Mouse (Mus musculus): Measurements from ENCODE around the gene Wdr90. TPM values are rescaled to one million over a fixed set of nuclear protein-coding genes. Genes with fewer than 3 reads are reported as not detected.

Wdr90 gene
- total RNA-seq, 2 experiments from 2014 or later = 53.1 to 58.9 TPM

- DNase-seq (ENCODE audit: low spot score in 2 of 2) = peak; percentile 97 to 99
These were observed 28.6 kb downstream of the Wdr90 start for GRCm38 (mm10) chr17:25832436-25833290.

- no peak for DNase-seq (ENCODE audit: low spot score in 2 of 2)
These were observed 29.6 kb downstream of the Wdr90 start for GRCm38 (mm10) chr17:25831451-25832281.

DNA sequence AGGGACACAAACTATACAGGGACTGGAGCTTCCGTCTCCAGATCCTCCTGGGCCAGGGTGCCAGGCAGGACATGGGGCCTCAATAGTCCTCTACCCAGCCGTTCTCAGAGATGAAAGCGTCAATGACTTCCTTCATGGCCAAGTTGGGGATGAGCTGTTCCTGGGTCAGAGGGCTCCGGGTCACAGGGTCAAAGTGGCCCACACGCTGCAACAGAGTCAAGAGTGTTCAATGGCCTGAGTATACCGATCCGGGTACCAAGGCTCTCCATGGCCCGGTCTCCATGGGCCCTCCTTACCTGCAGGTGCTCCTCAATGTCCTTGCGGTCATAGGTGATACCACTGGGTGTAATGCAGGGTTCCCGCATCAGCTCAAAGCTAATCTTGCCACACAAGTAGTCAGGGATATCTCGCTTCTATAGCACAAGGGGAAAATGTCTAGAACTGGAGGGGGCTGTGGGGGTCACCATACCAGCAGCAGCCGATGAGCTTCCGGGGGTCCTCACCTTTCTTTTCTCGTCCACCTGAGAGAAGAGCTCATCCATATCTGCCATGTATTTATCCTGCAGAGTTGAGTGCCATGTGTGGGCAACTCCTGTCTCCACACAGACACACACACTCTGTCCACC lies 30.4 kb downstream of the Wdr90 start:
- no peak for DNase-seq (ENCODE audit: low spot score in 2 of 2)

DNA sequence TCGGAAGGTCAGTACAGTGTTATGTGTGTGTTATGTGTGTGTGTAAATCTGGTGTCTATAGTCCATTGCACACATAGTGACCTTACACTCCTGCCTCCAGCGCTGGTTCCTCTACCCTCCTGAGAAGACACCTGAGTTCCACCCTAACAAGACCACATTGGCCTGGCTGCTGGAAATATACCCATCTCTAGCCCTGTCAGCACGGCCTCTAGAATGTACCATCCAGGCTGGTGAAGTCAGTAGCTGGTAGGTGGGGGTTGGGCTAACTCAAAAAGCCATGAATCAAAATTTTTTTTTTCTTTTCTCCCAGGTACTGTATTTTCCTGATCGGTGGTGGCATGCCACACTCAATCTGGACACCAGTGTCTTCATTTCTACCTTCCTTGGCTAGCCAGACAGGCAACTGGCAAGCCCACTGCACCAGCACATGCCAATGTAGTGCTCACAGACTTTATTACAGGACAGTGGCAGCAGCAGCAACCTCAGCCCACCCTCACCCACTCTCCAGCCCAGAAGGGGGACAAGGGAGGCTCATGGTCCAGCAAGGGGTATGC lies 31.0 kb downstream of the Wdr90 start:
- DNase-seq (ENCODE audit: low spot score in 2 of 2) = no peak

DNA sequence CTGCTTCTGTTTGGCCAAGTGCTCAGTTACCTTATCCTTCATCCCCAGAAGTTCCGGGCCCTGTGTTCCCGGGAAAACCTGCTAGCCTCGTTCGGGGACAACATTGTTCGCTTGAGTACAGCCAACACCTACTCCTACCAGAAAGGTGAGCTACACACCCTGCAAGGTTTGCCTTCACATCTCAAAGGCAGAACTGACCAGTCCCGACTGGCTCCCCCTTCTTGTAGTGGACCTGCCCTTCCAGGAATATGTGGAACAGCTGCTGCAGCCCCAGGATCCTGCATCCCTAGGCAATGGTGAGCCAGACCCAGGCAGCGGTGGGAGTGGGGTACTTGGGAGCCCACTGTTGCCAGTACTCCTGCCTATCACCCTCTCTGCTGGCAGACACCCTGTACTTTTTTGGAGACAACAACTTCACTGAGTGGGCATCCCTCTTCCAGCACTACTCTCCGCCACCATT lies 31.7 kb downstream of the Wdr90 start:
- DNase-seq (ENCODE audit: low spot score in 2 of 2) = no peak

DNA sequence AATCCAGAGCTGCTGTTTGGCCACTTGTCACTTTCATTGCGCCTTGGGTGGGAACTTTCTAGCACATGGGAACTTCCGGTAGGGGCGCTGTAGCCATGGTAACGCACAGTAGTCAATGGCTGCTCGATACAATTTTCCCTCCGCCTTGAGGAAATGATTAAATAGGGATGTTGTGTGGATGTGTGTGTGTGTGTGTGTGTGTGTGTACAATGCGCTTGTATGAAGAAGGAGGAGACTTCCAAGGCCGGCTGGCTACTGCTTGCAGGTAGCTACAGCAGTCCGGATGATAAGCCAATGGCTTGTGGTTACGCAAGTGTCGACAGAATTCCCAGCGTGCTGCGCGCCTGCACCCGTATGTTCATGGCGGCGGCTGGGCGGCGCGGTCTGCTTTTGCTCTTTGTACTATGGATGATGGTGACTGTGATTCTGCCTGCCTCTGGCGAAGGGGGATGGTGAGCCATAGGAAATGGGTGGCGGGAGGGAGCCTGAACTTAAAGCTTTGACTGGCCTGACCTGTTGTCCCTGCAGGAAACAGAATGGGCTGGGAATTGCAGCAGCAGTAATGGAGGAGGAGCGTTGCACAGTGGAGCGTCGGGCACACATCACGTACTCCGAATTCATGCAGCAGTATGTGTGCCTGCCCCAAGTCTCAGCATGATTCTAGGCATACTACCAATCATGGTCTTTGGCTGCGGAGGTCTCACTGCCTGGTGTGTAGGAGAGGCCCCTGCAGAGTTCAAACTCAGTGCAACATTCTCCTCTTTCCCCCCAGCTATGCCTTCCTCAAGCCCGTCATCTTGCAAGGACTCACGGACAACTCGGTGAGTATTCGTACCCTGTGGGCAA lies 32.4 kb downstream of the Wdr90 start, which contains the start of gene Jmjd8:
TSS of gene Jmjd8 (plus strand) at position 156 of the 846 bp plus-strand sequence.
- DNase-seq (ENCODE audit: low spot score in 2 of 2) = peak; percentile 50 to 61

DNA sequence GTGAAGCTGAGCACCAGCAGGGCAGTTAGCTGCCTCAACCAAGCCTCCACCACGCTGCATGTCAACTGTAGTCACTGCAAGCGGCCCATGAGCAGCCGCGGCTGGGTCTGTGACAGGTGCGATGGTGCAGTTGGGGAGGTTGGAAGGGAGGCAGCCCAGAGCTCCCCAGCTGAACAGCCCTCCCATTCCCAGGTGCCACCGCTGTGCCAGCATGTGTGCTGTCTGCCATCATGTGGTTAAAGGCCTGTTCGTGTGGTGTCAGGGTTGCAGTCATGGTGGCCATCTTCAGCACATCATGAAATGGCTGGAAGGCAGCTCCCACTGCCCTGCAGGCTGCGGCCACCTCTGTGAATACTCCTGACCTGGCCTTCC lies 33.1 kb downstream of the Wdr90 start:
- no peak for DNase-seq (ENCODE audit: low spot score in 2 of 2)

DNA sequence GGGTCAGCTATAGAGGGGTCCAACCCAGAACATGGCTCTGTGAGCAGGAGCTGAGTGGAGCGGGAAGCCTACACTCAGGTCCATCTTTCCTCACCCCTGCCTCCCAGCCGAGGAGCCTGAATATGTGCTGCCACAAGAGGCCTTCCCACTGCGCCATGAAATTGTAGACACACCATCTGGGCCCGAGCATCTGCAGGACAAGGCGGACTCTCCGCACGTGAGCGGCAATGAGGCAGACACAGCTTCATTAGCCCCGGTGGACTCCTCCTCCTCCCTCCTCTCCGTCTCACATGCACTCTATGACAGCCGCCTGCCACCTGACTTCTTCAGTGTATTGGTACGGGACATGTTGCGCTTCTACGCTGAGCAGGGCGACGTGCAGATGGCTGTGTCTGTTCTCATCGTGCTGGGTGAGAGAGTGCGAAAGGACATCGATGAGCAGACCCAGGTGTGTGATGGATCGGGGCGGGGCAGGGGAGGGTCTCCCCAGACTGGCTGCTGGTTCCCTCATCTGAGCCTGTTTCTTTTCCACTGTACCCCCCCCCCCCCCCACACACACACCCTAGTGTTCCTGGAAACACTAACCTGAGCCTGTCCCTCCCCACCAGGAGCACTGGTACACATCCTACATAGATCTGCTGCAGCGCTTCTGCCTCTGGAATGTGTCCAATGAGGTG lies 33.6 kb downstream of the Wdr90 start:
- no peak for DNase-seq (ENCODE audit: low spot score in 2 of 2)

GRCm38 (mm10) chr17:25827011-25827410 lies 34.3 kb downstream of the Wdr90 start:
- no peak for DNase-seq (ENCODE audit: low spot score in 2 of 2)

DNA sequence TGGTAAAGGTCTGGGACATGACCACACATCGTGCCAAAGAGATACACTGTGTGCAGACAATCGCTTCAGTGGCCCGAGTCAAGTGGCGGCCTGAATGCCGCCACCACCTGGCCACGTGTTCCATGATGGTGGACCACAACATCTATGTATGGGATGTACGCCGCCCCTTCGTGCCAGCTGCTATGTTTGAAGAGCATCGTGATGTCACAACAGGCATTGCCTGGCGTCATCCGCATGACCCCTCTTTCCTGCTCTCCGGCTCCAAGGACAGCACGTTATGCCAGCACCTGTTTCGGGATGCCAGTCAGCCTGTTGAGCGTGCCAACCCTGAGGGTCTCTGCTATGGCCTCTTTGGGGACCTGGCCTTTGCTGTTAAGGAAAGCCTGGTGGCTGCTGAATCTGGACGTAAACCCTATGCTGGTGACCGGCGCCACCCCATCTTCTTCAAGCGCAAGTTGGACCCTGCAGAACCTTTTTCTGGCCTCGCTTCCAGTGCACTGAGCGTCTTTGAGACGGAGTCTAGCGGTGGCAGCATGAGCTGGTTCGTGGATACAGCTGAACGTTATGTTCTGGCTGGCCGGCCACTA lies 35.2 kb downstream of the Wdr90 start:
- no peak for DNase-seq (ENCODE audit: low spot score in 2 of 2)

DNA sequence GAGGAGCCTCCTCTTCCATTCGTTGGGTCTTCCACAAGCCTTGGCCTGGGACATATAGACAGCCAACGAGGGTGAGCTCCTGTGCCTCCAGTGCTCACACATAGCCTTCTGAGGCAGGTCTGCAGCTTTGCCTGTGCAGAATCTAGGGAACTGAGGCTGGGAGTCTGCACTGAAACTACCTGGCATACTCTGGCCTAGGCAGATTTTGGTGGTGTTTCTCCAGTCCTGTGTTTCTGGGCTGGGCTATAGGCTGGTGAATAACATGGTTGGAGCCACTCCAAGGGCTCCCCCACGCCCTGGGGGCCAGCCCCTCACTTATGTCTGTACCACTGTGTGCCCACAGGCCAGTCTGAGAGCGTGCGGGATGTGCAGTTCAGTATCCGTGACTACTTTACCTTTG lies 36.0 kb downstream of the Wdr90 start:
- DNase-seq (ENCODE audit: low spot score in 2 of 2) = no peak

DNA sequence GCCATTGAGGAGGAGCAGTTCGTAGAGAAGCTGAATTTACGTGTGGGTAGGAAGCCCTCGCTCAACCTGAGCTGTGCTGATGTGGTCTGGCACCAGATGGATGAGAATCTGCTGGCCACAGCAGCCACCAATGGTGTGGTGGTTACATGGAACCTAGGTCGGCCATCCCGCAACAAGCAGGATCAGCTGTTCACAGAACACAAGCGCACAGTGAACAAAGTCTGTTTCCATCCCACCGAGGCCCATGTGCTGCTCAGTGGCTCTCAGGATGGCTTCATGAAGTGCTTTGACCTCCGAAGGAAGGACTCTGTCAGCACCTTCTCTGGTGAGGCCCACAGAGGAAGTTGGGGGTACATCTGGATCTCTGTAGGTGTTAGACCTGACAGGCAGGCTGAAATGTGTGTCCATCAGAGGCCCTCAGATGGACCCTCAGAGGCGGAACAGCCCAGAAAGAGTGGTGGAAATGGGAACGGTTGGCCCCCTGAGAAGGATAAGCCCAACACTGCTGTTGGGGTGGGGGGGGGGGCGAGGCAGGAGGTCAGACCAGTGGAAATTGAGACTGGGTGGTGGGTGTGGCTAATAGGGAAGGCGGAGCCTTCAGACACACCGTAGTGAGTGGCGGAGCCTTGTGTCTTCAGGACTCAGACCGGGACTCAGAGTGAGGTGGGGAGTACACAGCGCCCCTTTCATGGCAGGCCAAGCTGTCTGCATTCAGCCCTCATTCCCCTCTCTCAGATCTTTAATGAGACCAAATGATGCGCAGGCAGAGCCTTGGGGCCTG lies 36.7 kb downstream of the Wdr90 start:
- no peak for DNase-seq (ENCODE audit: low spot score in 2 of 2)

DNA sequence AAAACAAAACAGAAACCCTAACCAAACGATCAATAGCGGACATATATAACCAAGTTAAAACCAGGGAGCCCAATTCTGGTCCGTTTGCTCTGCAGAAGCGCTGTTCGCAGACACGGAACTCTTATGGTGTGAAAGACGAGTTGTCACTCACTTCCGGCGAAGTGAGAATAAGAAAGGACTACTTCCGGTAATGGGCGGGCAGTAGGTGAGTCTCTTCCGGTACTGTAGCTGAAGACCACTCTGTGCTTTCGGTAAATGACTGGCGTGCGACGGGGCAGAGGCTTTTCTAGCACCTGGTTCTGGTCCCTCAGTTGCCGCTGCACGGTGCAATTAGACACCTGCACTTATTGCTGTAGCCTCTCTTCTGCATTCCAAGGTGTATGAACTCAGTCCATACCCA lies 37.8 kb downstream of the Wdr90 start, which contains the start of gene Wdr24:
TSS of gene Wdr24 (plus strand) at position 176 of the 400 bp plus-strand sequence.
- DNase-seq (ENCODE audit: low spot score in 2 of 2) = peak in 1 of 2 experiments; percentile 64

GRCm38 (mm10) chr17:25818851-25819780 lies 42.2 kb downstream of the Wdr90 start:
- DNase-seq (ENCODE audit: low spot score in 2 of 2) = no peak

DNA sequence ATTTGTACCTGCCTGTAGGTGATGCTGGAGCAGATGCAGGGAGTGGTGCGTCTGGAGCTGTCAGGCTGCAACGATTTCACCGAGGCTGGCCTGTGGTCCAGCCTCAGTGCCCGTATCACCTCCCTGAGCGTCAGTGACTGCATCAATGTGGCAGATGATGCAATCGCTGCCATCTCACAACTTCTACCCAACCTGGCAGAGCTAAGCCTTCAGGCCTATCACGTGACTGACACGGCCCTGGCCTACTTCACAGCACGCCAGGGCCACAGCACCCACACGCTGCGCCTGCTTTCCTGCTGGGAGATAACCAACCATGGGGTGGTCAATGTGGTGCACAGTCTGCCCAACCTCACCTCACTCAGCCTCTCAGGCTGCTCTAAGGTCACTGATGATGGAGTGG lies 43.6 kb downstream of the Wdr90 start:
- no peak for DNase-seq (ENCODE audit: low spot score in 2 of 2)

DNA sequence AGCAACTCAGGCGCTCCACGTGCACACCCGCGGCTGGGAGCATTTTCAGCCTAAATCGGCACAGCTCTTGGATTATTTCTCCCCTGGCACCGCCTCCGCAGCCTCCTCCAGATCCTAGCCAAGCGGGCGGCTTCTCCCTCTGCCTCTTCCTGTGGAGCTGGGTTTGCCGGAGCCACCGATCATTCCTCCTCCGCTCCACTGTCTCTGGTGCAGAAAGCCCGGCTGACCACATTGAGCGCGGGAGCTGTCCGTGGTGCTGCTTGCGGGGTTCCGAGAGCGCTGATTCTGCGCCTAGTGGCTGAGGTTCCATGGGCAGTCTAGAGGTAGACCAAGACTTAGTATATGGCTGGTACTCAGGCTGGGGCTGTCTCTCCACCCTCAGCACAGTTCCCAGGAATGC lies 47.8 kb downstream of the Wdr90 start:
- DNase-seq (ENCODE audit: low spot score in 2 of 2) = peak; percentile 78 to 84

DNA sequence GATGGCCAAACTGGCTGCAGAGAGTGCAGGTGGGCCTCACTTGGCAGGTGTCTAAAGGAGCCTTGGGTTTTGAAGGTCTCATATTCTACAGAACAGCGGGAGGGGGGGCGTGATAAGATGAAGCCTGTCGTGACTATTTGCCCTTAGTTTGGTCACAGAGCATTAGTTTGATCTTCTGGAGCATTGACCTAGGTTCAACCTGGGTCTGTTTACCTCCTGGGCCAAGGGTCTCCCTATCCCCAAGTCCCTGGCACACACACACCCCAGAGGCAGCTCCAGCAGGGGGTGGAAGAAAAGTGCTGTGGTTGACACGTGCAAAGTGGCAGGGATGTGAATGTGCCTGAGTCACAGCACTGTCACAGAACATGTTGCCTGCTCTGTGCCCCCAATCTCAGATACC lies 50.4 kb downstream of the Wdr90 start:
- DNase-seq (ENCODE audit: low spot score in 2 of 2) = no peak

Data from adrenal gland, postnatal 4 days (tissue).